Mouse (Mus musculus) splenic B cell, adult 2 months (primary cell): ENCODE data around the gene Perm1.

Source experiments
- DNase-seq: peaks from one replicate; pipeline ENCODE4 v3.0.0-alpha.2; 2011; ENCODE audit warnings: low read depth, low spot score
- H3K27me3 ChIP-seq: 2 replicates; pipeline ENCODE4 v1.6.1; 2012; ENCODE audit warnings: mild to moderate bottlenecking, low read length, moderate library complexity, mixed read lengths; ENCODE audit not compliant: control insufficient read depth, poor library complexity, insufficient read depth, severe bottlenecking
- H3K36me3 ChIP-seq: 2 replicates; pipeline ENCODE4 v1.6.1; 2012; ENCODE audit warnings: mild to moderate bottlenecking, low read length, moderate library complexity, mixed read lengths; ENCODE audit not compliant: control insufficient read depth, poor library complexity, insufficient read depth, severe bottlenecking

The Perm1 gene

GRCm38 (mm10) chr4:156215649-156216048 is at the start of gene Perm1:
Gene Perm1 (plus strand): TSS chr4:156215868.
- Histone ChIP-seq H3K36me3 (no peaks in the 10 kb centered on the region), H3K27me3 (no peaks in the 10 kb centered on the region)
- peak; percentile 19 for DNase-seq

DNA sequence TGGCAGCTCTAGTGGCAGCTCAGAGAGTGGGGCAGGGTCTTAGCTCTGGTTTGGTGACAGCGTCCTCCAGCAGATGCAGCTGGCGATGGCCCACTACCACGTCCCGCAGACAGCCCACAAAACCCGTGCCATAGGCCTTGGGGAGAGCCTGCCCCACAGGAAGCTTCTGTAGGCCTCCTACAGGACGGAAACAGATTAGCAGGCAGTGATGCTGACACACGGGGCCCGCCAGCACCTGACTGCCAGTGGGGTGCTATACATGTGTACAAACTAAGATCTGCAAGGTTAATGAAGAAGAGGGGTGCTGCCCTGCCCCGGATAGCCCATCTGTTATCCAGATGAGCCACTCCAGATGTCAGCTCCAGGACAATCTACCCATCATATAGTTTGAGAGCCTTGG is 49.2 kb upstream of the Perm1 start:
- Histone ChIP-seq H3K36me3 (no peaks in the 10 kb centered on the region), H3K27me3 (no peaks in the 10 kb centered on the region)
- peak; percentile 29 for DNase-seq

DNA sequence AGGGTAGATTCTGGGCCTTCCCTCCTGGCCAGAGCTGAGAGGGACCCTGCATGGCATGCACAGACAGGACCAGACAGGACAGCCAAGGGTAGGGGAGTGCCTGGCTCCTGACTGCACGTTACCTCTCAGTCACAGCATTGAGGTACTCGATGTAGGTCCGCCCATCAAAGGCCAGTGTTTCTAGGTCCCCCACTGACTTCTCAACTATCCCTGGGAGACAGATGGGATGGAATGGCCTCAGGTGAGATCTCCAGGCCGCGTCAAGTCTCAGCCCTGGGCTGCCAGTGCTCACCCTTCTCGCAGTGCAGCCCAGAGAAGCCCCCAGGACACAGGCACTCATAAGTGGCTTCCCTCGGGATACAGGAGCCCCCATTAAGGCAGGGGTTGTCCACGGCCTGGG is 47.1 kb upstream of the Perm1 start:
- no peak for DNase-seq
- Histone ChIP-seq H3K36me3 (no peaks in the 10 kb centered on the region), H3K27me3 (no peaks in the 10 kb centered on the region)

GRCm38 (mm10) chr4:156169129-156169528 is 46.5 kb upstream of the Perm1 start:
- Histone ChIP-seq H3K36me3 (no peaks in the 10 kb centered on the region), H3K27me3 (no peaks in the 10 kb centered on the region)
- no peak for DNase-seq

GRCm38 (mm10) chr4:156171828-156172227 is 43.8 kb upstream of the Perm1 start:
- H3K27me3 ChIP-seq: no peaks in the 10 kb centered on the region
- no peaks in the 10 kb centered on the region for H3K36me3 ChIP-seq
- no peak for DNase-seq

DNA sequence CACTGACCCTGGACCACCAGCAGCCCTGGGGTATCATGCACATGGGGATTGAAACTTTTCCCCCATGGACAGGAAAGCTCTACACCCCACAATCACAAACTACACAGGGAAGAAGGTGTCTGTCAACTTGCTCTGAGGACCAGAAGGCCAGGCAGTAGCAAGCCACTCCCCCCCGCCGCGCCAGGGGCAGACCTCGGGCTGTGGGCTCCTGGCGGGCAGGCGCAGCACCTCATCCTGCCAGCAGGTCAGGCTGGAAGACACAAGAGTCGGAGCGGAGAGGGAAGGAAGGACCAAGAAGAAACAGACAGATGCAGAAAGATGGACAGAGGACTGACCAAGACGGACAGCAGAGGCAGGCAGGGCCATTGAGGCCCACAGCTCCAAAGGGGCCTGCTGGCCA is 38.0 kb upstream of the Perm1 start:
- Histone ChIP-seq H3K27me3 (no peaks in the 10 kb centered on the region), H3K36me3 (no peaks in the 10 kb centered on the region)
- DNase-seq: no peak

DNA sequence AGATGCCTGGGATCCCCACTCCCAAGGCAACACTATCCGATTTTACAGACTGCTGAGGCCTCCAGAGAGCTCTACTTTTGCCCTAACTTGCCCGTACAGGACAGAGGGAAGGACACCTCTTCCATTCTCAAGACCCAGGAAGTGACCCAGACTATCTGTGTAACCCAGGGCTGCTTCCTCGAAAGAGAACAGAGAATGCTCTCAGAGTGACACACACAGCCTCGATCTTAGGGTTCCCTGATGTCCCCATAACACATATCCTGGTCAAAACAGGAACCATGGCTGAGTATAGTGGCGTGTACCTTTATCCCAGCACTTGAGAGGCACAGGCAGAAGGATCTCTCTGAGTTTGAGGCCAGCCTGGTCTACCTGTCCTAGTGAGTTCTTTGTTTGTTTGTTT is 31.9 kb upstream of the Perm1 start:
- Histone ChIP-seq H3K27me3 (no peaks in the 10 kb centered on the region; the same call in 1 of the 2 replicates), H3K36me3 (no peaks in the 10 kb centered on the region)
- DNase-seq: no peak

- no peaks in the 10 kb centered on the region; the same call in 1 of the 2 replicates for H3K27me3 ChIP-seq
- no peaks in the 10 kb centered on the region for H3K36me3 ChIP-seq
- no peak for DNase-seq
Observed at GRCm38 (mm10) chr4:156184291-156184954, 31.2 kb upstream of the Perm1 start.

GRCm38 (mm10) chr4:156185456-156185949 is 30.2 kb upstream of the Perm1 start:
- no peak for DNase-seq
- Histone ChIP-seq H3K36me3 (no peaks in the 10 kb centered on the region), H3K27me3 (no peaks in the 10 kb centered on the region; the same call in 1 of the 2 replicates)

- no peak for DNase-seq
- Histone ChIP-seq H3K27me3 (no peaks in the 10 kb centered on the region; the same call in 1 of the 2 replicates), H3K36me3 (no peaks in the 10 kb centered on the region)
Observed at GRCm38 (mm10) chr4:156185950-156186850, 29.5 kb upstream of the Perm1 start.

DNA sequence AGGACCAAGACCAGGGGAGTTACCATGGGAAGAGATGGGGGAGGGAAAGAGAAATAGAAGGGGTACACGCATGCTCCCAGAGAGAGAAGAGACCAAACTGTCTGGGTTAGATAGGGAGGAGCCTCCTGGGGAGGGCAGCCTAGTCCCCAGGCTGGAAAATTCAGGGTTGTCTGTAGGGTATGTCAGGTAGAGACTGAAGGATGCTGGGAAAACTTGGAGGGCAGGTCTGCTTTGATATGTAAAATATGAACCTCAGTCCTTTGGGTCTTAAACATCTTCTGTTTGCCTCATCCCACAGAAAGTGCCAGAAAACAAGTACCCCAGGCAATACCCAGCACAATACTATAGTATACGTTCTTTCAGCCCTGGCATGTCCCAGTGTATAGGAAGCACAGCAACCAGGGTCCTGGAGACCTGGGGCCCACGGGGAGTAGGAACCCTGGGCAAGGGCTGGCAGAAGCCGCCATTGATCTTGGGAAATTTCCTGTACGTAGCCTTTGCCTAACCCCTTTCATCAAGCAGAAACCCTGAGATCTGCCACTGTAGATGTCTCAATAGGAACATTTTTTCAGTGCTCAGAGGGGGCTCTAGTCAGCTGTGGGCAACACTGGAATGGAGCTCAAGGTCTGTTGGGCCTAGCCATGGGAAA is 27.4 kb upstream of the Perm1 start:
- DNase-seq: no peak

GRCm38 (mm10) chr4:156188811-156189323 is 26.8 kb upstream of the Perm1 start:
- no peaks in the 10 kb centered on the region for H3K36me3 ChIP-seq
- DNase-seq: no peak
- no peaks in the 10 kb centered on the region; the same call in 1 of the 2 replicates for H3K27me3 ChIP-seq

More for the DNA sequence above, 27.4 kb upstream of the Perm1 start:
- Histone ChIP-seq H3K27me3 (no peaks in the 10 kb centered on the region; the same call in 1 of the 2 replicates), H3K36me3 (no peaks in the 10 kb centered on the region)

GRCm38 (mm10) chr4:156192421-156193199 is 23.1 kb upstream of the Perm1 start:
- Histone ChIP-seq H3K36me3 (no peaks in the 10 kb centered on the region), H3K27me3 (no peaks in the 10 kb centered on the region; the same call in none of the 2 replicates)
- DNase-seq: no peak

DNA sequence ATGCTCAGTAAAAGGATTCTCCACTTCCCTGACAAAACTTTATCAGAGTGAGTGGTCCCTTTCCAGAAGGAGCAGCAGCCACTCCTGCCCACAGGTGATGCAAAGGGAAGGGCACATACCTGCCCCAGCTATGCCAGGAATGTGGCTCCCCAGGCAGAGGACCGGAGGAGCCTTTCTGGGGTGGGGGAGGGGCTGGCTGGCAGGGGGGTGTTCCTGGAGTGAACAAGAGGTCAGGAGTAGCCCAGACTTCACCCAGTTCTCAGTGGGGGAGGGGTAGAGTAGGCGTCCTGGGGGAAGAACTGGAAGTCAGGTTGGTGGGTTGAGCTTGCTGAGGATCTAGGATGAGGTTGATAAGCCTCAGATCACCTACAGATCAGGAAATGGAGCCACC is 22.5 kb upstream of the Perm1 start:
- Histone ChIP-seq H3K27me3 (no peaks in the 10 kb centered on the region; the same call in none of the 2 replicates), H3K36me3 (no peaks in the 10 kb centered on the region)
- DNase-seq: no peak
